Mouse (Mus musculus): ENCODE measurements at regions not wholly inside any gene's neighbourhood (a gene's known extent, or its start where the extent isn't known, plus 50 kb on each side); places are given as distances from the start of the nearest gene placed in this dataset.

- H3K4me1 ChIP-seq (ENCODE audit: control insufficient read depth, insufficient read depth, low read length): no peaks in the 10 kb centered on the region
- no peak for TF ChIP-seq POLR2A (IDR thresholded peaks at IDR 0.05; ENCODE audit: insufficient read depth, low read depth, low read length)
- no peak for TF ChIP-seq CTCF (IDR thresholded peaks at IDR 0.05; ENCODE audit: insufficient read depth, low read depth, low read length)
- H3K27ac ChIP-seq (ENCODE audit: insufficient read depth, low read depth, low read length): no peak overlapping the region
- H3K4me3 ChIP-seq (ENCODE audit: insufficient read depth, low read depth, low read length): no peak overlapping the region
- 72% methylated on average over 2 of the region's 2 CpGs for WGBS
Observed at GRCm38 (mm10) chr16:55631637-55632036, 207.1 kb downstream of the Nfkbiz start.

GRCm38 (mm10) chr16:55631048-55631447 is 207.7 kb downstream of the Nfkbiz start:
- no peak overlapping the region for H3K4me3 ChIP-seq (ENCODE audit: insufficient read depth, low read depth, low read length)
- 54% methylated on average over 2 of the region's 2 CpGs for WGBS
- H3K4me1 ChIP-seq (ENCODE audit: control insufficient read depth, insufficient read depth, low read length): no peaks in the 10 kb centered on the region
- no peak for TF ChIP-seq POLR2A (IDR thresholded peaks at IDR 0.05; ENCODE audit: insufficient read depth, low read depth, low read length)
- no peak for TF ChIP-seq CTCF (IDR thresholded peaks at IDR 0.05; ENCODE audit: insufficient read depth, low read depth, low read length)
- H3K27ac ChIP-seq (ENCODE audit: insufficient read depth, low read depth, low read length): no peak overlapping the region

- no peak overlapping the region for H3K4me3 ChIP-seq (ENCODE audit: insufficient read depth, low read depth, low read length)
- no peak for TF ChIP-seq POLR2A (IDR thresholded peaks at IDR 0.05; ENCODE audit: insufficient read depth, low read depth, low read length)
- TF ChIP-seq CTCF (IDR thresholded peaks at IDR 0.05; ENCODE audit: insufficient read depth, low read depth, low read length): no peak
- H3K27ac ChIP-seq (ENCODE audit: insufficient read depth, low read depth, low read length): no peak overlapping the region
- H3K4me1 ChIP-seq (ENCODE audit: control insufficient read depth, insufficient read depth, low read length): no peaks in the 10 kb centered on the region
- WGBS: 91% methylated on average over 1 of the region's 1 CpGs
Observed at GRCm38 (mm10) chr16:55627531-55627930, 211.2 kb downstream of the Nfkbiz start.

- Histone ChIP-seq H3K4me1 (ENCODE audit: control insufficient read depth, insufficient read depth, low read length) (no peaks in the 10 kb centered on the region), H3K27ac (ENCODE audit: insufficient read depth, low read depth, low read length) (no peak overlapping the region), H3K4me3 (ENCODE audit: insufficient read depth, low read depth, low read length) (no peak overlapping the region)
- TF ChIP-seq CTCF (IDR thresholded peaks at IDR 0.05; ENCODE audit: insufficient read depth, low read depth, low read length) (no peak), POLR2A (IDR thresholded peaks at IDR 0.05; ENCODE audit: insufficient read depth, low read depth, low read length) (no peak)
Observed at GRCm38 (mm10) chr16:55623422-55623821, 215.3 kb downstream of the Nfkbiz start.

- no peaks in the 10 kb centered on the region for H3K4me1 ChIP-seq (ENCODE audit: control insufficient read depth, insufficient read depth, low read length)
- no peak for TF ChIP-seq POLR2A (IDR thresholded peaks at IDR 0.05; ENCODE audit: insufficient read depth, low read depth, low read length)
- TF ChIP-seq CTCF (IDR thresholded peaks at IDR 0.05; ENCODE audit: insufficient read depth, low read depth, low read length): no peak
- H3K27ac ChIP-seq (ENCODE audit: insufficient read depth, low read depth, low read length): no peak overlapping the region
- 84% methylated on average over 3 of the region's 3 CpGs for WGBS
- no peak overlapping the region for H3K4me3 ChIP-seq (ENCODE audit: insufficient read depth, low read depth, low read length)
Observed at GRCm38 (mm10) chr16:55619731-55620130, 219.0 kb downstream of the Nfkbiz start.

GRCm38 (mm10) chr16:55617958-55618357 is 220.7 kb downstream of the Nfkbiz start:
- no peak overlapping the region for H3K4me3 ChIP-seq (ENCODE audit: insufficient read depth, low read depth, low read length)
- TF ChIP-seq POLR2A (IDR thresholded peaks at IDR 0.05; ENCODE audit: insufficient read depth, low read depth, low read length) (no peak), CTCF (IDR thresholded peaks at IDR 0.05; ENCODE audit: insufficient read depth, low read depth, low read length) (no peak)
- WGBS: 93% methylated on average over 3 of the region's 3 CpGs
- no peak overlapping the region for H3K27ac ChIP-seq (ENCODE audit: insufficient read depth, low read depth, low read length)
- H3K4me1 ChIP-seq (ENCODE audit: control insufficient read depth, insufficient read depth, low read length): no peaks in the 10 kb centered on the region

- Histone ChIP-seq H3K27ac (ENCODE audit: insufficient read depth, low read depth, low read length) (no peak overlapping the region), H3K4me1 (ENCODE audit: control insufficient read depth, insufficient read depth, low read length) (no peaks in the 10 kb centered on the region), H3K4me3 (ENCODE audit: insufficient read depth, low read depth, low read length) (no peak overlapping the region)
- TF ChIP-seq CTCF (IDR thresholded peaks at IDR 0.05; ENCODE audit: insufficient read depth, low read depth, low read length) (no peak), POLR2A (IDR thresholded peaks at IDR 0.05; ENCODE audit: insufficient read depth, low read depth, low read length) (no peak)
- 91% methylated on average over 4 of the region's 4 CpGs for WGBS
Observed at GRCm38 (mm10) chr16:55617506-55617905, 221.2 kb downstream of the Nfkbiz start.

GRCm38 (mm10) chr16:55616408-55617120 is 222.1 kb downstream of the Nfkbiz start:
- no peak overlapping the region for H3K27ac ChIP-seq (ENCODE audit: insufficient read depth, low read depth, low read length)
- H3K4me1 ChIP-seq (ENCODE audit: control insufficient read depth, insufficient read depth, low read length): no peaks in the 10 kb centered on the region
- TF ChIP-seq POLR2A (IDR thresholded peaks at IDR 0.05; ENCODE audit: insufficient read depth, low read depth, low read length) (no peak), CTCF (IDR thresholded peaks at IDR 0.05; ENCODE audit: insufficient read depth, low read depth, low read length) (no peak)
- H3K4me3 ChIP-seq (ENCODE audit: insufficient read depth, low read depth, low read length): no peak overlapping the region
- 61% methylated on average over 1 of the region's 1 CpGs for WGBS

- TF ChIP-seq CTCF (IDR thresholded peaks at IDR 0.05; ENCODE audit: insufficient read depth, low read depth, low read length) (no peak), POLR2A (IDR thresholded peaks at IDR 0.05; ENCODE audit: insufficient read depth, low read depth, low read length) (no peak)
- WGBS: 82% methylated on average over 3 of the region's 3 CpGs
- Histone ChIP-seq H3K27ac (ENCODE audit: insufficient read depth, low read depth, low read length) (no peak overlapping the region), H3K4me1 (ENCODE audit: control insufficient read depth, insufficient read depth, low read length) (no peaks in the 10 kb centered on the region), H3K4me3 (ENCODE audit: insufficient read depth, low read depth, low read length) (no peak overlapping the region)
Observed at GRCm38 (mm10) chr16:55612873-55613272, 225.8 kb downstream of the Nfkbiz start.

Data from olfactory bulb, adult 2 months (tissue).